Mouse (Mus musculus) yolk sac, embryonic 10.5 days (tissue): ENCODE data around the gene Ccl28.
"Not testable (repeated sequence)": the region's sequence is repeated elsewhere in the genome, so short reads cannot be mapped to it uniquely, and the experiment has no call there.

Experiments
- DNase-seq: peaks from one replicate; pipeline ENCODE4 v3.0.0-alpha.2; 2017; ENCODE audit warnings: low spot score

The Ccl28 gene

DNA sequence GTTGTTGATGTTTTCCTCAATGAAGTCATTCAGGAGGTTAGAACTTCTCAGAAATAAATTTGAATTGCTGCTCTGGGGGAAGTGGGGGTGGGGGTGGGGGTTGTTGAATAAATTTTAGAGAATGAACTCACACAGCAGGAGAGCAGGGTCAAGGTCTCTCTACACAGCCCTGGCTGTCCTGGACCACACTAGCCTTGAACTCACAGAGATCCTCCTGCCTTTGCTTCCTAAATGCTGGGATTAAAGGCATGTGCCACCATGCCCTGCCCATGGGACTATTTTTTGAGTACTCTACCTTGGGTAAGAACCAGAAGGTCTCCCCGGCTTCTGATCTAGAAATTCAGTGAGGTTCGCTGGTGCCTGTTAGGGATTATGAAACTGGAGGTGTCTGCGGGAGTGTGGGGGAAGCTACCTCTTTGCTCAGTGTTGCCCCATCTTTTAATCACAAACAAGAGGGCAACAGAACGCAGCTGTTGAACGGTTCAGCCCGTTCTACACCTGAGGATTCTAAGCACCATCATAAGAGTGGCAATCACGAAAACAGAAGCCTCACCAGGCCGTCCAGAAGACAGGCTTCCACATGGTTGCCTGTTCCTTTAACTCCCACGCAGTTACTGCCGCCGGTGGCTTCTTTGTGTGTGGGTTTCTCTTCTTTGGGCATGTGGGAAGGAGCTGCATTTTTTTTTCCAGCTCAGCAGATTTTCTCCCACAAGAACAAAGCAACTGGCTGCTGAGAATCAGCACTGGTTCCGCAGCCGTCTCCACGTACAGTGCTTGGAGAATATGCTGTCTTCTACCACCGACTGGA lies 25.5 kb downstream of the Ccl28 start:
- no peak for DNase-seq

DNA sequence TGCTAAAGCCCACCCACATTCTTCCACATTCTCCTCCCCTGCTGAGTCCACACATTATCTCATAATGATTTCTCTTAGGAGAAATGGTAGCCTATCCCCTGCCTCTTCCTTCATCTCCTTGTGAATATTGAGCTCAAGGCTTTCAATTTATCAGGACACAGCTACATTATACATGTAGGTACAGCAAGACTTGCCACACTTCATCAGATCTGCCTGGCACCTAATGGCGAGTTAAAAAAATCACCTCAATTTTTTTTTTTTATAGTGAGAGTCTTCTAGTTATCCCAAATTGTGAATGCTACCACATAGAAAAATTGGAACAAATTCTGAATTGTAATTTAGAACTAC lies 26.1 kb downstream of the Ccl28 start:
- DNase-seq = no peak

DNA sequence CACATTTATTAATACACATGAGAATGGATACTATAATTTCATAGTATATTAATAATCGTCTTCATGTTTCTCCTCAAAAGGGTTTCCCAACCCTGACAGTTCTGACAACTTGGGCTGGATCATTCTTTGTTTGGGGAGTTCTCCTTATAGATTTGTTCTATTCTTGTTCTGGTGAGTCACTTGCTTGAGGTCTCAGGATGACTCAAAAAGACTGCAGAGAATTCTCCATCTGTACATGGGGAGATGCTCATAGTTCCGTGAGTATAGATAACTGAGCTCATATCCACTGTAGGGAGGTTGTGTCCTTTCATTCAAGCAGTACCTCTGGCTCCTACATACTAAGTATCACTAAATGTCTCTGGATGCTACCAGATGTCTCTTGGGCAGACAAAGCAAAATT lies 31.1 kb downstream of the Ccl28 start:
- no peak for DNase-seq

DNA sequence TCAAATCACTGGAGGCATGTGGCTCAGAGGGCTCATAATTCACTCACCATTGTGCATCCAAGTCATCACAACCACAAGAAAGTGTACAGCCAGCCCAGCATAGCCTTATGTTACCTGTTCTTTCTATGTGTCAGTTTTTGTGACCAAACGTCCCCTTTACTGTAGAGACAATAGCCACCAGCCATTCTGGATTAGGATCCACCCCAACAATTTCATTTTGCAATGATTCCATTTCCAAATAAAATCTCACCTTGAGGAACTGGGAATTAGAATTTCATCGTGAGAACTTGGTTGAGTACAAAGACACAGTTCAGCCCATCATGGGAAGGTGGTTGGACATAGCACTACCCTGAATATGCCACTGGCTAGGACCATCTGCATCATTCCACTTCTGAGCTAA lies 32.6 kb downstream of the Ccl28 start:
- no peak for DNase-seq

DNA sequence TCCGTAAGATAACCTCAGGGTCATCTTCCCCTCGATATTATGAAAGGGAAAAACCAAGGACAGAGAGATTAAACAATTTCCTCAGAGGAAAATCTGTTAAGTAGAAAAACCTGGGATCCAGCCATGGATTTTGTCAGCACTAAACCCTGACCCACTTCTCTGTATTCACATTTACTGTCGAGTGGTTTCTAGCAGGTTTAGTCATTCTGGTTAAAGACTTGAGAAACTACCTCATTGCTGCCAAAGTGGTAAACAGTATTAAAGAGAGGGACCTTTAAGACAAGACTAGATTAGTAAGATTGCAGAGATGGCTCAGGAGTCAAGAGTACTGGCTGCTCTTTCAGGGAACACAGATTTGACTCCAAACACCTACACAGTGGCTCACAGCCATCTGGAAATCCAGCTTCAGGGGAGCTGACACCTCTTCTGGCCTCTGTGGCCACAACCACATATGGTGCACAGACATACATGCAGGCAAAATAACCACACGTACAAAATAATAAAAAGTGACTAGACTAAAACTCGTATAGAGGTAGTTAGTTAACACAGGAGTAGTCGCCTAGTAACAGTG lies 33.3 kb downstream of the Ccl28 start:
- DNase-seq = no peak

DNA sequence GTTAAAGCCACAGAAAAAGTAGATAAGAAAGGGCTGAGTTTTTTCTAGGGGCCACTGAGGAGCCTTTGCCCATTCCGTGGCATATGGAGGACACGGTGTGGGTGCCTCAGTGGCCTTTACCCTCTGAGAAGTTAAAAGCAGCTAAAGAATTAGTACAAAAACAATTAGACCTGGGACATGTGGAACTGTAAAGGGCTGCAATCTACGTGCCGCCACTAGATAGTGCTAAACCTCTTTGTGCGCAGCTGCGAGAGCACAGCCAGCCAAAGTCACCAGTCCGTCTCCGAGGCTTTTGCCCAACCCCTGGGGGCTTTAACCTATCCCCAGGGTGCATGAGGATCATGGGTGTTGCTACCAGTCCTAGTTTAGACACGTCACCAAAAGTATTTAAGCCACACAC lies 37.8 kb downstream of the Ccl28 start:
- DNase-seq = not testable (repeated sequence)

DNA sequence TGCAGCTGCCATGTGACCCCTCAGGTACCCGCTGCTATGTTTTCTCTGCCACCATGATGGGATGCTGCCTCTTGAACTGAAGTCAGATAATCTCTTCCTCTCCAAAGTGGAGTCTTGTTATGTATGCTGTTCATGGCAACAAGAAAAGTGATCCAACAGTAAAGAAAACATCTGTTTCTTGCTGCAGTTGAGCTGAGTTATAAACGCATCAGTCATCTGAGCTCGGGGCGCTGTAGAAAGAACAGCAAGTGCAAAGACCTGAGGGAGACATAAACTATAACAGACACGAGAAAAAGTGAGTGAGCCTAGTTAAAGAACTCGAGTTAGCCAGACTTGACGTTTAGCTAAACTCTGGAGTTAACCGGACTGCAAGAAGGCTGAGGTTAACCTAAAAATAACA lies 55.2 kb downstream of the Ccl28 start:
- no peak for DNase-seq

DNA sequence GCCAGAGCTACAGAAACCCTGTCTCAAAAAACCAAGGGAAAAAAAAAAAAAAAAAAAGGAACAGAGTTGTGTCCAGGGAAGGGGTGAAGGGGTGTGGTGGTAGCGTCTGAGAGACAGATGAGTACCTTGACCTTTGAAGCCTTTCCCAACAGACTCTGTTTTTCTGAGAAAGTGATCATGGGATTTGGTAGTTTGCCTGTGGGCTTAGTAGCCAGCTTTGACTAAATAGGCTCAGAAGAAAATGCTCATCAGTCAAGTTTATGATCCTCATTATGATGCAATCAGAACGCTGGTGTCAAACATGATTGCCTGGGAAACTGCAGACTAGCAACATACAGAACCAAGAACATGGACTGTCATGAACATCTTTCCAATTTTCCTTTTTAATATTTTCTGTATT lies 56.1 kb downstream of the Ccl28 start:
- peak; percentile 9 for DNase-seq

DNA sequence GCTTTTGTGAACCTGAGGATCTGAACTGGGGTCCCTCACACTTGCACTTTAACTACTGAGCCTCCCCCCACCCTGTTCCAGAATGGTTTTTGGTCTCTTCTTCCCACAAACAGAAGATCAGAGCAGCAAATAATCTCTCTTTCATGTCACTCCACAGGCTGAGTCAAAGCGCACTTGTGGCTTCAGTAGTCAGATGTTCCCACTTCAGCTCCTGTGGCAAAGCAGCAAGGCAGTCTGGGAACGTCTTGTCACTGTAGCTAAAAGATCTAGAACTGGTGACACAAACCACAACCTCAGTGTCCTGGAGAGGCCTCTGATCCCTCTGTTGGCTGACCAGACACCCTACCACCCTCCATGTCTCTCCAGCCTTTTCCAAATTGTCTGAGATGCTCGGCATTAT lies 57.5 kb downstream of the Ccl28 start:
- DNase-seq = no peak

DNA sequence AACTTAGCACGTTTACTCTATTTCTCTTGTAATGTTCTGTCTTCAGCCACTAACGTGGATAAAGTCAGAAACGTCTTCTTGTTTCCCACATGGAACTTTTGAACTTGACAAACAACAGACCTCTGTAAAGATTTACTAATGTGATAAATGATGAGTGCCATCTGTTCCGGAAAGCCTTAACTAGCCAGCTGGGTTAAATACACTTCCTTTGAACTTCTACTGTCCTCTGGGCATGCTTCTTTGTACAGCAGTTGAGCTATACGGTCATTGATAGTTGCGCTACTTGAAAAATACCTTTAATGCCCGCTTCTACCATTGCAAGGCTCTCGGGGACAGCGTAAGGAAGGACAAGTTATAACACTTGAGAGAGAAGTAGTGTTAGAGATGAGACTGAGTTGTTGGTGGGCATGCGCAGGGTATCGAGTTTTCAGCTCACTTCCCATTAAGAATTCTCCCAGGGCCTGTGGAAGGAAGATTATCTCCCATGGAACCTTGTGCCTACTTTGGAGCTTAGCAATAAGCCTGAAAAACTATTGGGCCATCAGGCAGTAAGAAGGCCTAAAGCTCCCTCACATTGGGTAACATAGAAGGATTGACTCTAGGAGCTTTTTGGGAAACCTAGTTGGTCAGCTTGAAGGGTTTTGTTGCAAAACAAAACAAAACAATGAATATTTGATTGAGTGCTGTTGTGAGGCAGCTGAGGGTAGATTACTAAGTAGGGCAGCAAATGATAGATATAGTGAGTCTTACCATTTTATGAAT lies 61.0 kb downstream of the Ccl28 start:
- DNase-seq = no peak

DNA sequence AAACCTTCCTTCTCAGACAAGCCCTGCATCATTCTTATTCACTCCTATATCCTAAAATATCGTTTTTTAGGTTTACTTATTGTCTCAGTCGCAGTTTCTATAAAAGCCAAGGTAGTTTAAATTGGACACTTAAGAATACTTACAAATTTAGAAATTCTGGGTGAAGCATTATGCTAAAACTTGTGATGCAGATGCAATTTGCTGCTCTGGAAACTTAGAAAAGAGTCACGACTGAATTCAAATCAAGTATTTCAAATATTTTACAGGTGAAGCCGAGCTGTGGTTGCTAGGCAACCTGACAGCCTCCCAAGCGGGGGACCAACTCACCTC lies 66.1 kb downstream of the Ccl28 start:
- DNase-seq = no peak

DNA sequence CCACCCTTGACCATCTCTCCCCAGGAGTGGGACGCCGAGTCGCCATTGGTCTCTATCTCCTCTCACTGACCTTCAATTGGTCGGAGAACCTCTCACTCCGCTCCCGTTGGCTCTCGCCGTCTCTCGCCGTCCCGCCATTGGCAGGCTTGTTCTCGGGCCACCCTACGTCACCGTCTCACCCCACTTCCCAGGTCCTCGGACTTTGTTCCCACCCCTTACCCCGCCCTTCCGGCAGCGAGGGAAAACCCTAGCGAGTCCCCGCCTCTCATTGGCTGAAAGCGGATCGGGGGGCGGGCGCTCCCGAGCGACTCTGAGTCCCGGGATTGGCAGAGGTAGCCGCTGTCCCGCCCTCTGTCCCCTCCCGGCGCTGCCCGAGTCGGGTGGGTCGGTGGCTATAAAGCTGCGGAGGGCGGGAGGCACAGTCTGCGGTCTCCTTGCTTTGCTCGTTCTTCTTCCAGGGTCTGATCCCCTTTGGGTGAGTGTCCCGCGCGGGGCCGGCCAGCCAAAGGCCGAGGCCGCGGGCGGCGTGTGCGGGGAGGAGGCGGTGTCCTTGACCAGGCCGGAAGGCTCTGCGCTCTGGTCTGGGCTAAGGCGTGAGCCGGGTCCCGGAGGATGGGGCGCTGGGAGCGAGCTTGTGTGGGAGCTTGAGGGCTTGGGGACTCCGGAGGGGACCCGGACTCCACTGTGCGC lies 66.6 kb downstream of the Ccl28 start, which contains the start of gene Hmgcs1:
Hmgcs1 (plus strand) TSS at position 341 of the 690 bp plus-strand sequence.
- DNase-seq = peak; percentile 100

DNA sequence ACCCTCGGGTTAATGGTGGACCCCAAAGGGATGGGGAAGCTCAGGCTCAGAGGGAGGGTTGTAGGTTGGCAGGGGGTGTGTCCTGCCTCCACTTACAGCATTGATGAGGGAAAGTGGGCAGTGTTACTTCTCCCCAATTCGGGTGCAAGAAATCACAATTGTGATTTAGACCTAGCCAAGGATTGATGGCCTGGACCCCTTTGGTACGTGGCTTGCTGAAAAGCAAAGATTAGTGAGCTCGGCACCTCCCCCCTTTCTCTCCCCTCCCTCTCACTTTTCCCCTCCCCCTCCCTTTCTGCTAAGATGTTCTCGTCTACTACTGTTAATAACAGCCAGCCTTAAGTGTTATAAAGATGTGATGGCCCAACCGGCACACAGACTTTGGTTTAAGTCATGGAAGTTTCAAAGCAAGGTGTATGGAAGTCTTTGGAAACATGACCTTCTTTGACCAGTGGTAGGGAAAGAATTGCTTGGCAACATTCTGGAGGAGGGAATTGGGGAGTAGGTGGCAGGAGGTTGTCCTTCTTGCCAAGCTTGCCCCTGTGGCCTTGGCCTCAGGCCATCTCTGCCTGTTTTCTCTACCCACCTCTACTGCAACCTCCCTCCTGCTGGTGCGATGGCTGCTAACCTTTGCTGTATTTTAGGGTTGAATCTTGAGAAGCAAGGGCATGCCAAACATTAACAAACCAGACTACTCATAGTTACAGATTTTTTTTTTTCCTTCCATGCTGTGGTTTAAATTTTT lies 67.4 kb downstream of the Ccl28 start:
- DNase-seq = peak; percentile 28

DNA sequence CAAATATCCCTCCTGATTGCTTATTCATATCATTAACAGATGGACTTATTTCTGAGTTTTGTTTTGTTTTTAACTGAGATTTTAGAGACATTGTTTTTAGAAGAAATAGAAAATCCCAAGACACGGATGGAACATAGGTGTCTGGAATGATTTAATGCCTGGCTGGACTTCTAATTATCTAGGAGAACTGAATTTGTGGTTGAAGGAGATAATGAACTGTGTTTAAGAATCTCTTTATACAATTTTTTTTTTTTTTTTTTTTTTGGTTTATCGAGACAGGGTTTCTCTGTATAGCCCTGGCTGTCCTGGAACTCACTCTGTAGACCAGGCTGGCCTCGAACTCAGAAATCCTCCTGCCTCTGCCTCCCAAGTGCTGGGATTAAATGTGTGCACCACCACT lies 68.3 kb downstream of the Ccl28 start:
- not testable (repeated sequence) for DNase-seq

DNA sequence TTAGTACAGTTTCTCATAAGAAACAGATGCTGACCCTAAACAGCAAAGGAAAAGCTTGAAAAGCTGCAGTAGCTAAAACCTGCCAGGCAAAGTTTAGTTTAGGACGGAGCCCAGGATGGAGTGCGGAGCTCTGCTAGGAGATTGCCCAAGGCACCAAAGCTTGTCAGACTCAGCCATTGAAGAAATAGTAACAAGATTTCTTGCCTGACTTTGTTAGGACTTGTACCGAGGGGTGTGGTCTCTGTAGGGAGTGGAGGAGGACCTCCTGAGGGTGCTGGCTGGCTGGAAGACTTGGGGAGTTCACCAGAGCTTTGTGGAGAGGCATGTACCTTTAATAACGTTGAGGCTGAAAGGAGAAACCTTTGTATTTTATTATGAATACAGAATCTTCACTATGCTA lies 72.1 kb downstream of the Ccl28 start:
- DNase-seq = no peak

DNA sequence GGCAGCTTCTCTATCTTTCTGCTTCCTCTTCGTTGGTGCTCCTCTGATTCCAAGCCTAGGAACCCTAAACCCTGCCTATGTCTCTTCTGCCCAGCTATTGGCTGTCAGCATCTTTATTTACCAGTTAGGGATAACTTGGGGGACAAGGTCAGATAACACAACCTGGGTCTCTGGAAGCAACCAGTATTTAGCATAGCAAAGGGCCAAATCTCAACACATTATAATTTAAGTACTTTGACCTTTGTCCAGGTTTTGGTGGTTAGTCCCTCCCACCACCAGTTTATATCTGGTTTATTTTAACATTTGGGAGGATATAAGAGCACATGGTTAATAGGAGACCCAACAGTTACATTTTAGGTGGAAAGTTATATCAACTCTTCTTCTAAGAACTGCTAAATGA lies 72.9 kb downstream of the Ccl28 start:
- no peak for DNase-seq

DNA sequence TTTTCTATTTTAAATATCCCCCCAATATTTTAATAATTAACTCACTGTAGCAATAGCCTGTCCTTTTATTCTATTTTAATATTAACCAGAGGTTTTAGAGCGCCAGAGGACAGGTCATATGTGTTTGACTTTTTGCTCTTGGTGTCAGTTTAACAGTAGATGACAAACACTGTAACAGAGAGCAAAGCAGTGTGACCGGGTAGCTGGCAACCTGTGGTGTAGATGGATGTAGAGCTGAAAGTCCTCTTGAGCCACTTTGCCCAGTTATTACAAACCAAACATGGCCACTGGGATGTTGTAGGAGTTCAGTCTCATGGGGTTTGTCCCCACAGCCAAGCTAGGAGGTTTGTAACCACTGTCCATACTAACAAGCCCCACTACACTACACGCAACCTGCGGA lies 74.8 kb downstream of the Ccl28 start:
- no peak for DNase-seq
